Mouse (Mus musculus) C2C12 (cell line): ENCODE results near the gene Trappc3. TPM values are rescaled to one million over a fixed set of nuclear protein-coding genes. Genes with fewer than 3 reads are reported as not detected.

Source experiments
- H3K27me3 ChIP-seq: one replicate; pipeline ENCODE4 v1.6.1; 2011; ENCODE audit not compliant: control insufficient read depth, insufficient read depth, insufficient read length
- H3K36me3 ChIP-seq: one replicate; pipeline ENCODE4 v1.6.1; 2011; ENCODE audit not compliant: control insufficient read depth, insufficient read depth
- H3K4me3 ChIP-seq: one replicate; pipeline ENCODE4 v1.5.1; 2011; ENCODE audit warnings: mild to moderate bottlenecking, control low read depth; ENCODE audit not compliant: poor library complexity, insufficient read depth, severe bottlenecking
- H3K79me2 ChIP-seq: one replicate; pipeline ENCODE4 v1.6.1; 2011; ENCODE audit not compliant: control insufficient read depth, insufficient read depth
- H3K79me3 ChIP-seq: one replicate; pipeline ENCODE4 v1.6.1; 2011; ENCODE audit warnings: low read depth, control low read depth
- H3ac ChIP-seq: one replicate; pipeline ENCODE3; 2011; ENCODE audit warnings: low read depth; ENCODE audit not compliant: control insufficient read depth, insufficient read length
- CEBPB ChIP-seq: IDR thresholded peaks from one replicate; pipeline ENCODE4 v1.6.1; 2011; ENCODE audit warnings: low read depth, mild to moderate bottlenecking, control low read depth, moderate library complexity
- CTCF ChIP-seq: IDR thresholded peaks from one replicate; pipeline ENCODE4 v1.5.1; 2011; ENCODE audit not compliant: control insufficient read depth, insufficient read depth, insufficient read length
- FOSL1 ChIP-seq: IDR thresholded peaks from one replicate; pipeline ENCODE4 v1.8.0; 2011; ENCODE audit warnings: mild to moderate bottlenecking, low read length; ENCODE audit not compliant: poor library complexity, insufficient read depth, severe bottlenecking
- MAX ChIP-seq: IDR thresholded peaks from one replicate; pipeline ENCODE4 v1.6.1; 2011; ENCODE audit warnings: mild to moderate bottlenecking, control low read depth
- MYOD1 ChIP-seq: IDR thresholded peaks from one replicate; pipeline ENCODE4 v1.6.1; 2011; ENCODE audit warnings: low read depth; ENCODE audit not compliant: control insufficient read depth, insufficient read length
- MYOG ChIP-seq: IDR thresholded peaks from one replicate; pipeline ENCODE4 v1.6.1; 2011; ENCODE audit not compliant: control insufficient read depth, insufficient read length; ENCODE audit errors: extremely low read depth
- USF1 ChIP-seq: IDR thresholded peaks from one replicate; pipeline ENCODE4 v1.6.1; 2011; ENCODE audit warnings: low read depth, mild to moderate bottlenecking, control low read depth, moderate library complexity
- polyA plus RNA-seq: library from polyadenylated mRNA; unstranded; fragments of >200 nt; fragmentation: generic; extraction: Trizol; gene quantifications from one replicate; pipeline ENCODE4 v1.2.1, GENCODE M21; 2012; ENCODE audit warnings: missing spikeins

Gene Trappc3
- polyA plus RNA-seq, 1 experiment, result 110 TPM

GRCm38 (mm10) chr4:126275081-126275480 is 13.0 kb downstream of the Trappc3 start:
- peaks cover 15% of the 10 kb centered on the region for H3K79me2 ChIP-seq
- no peak overlapping the region for H3K4me3 ChIP-seq
- H3K36me3 ChIP-seq, result peaks cover 36% of the 10 kb centered on the region
- no peaks in the 10 kb centered on the region for H3K27me3 ChIP-seq
- peaks cover 7% of the 10 kb centered on the region for H3K79me3 ChIP-seq
- TF ChIP-seq FOSL1 (no peak), MAX (no peak), CTCF (no peak), MYOD1 (no peak), CEBPB (no peak)
- H3ac ChIP-seq, result no peak overlapping the region

GRCm38 (mm10) chr4:126275681-126276131 is 13.6 kb downstream of the Trappc3 start:
- no peak for TF ChIP-seq MYOD1
- TF ChIP-seq CTCF, result no peak
- TF ChIP-seq MAX, result no peak
- no peak for TF ChIP-seq CEBPB
- TF ChIP-seq USF1, result no peak
- no peak for TF ChIP-seq FOSL1
- TF ChIP-seq MYOG, result no peak
- H3K79me2 ChIP-seq, result peaks cover 11% of the 10 kb centered on the region
- no peaks in the 10 kb centered on the region for H3K27me3 ChIP-seq
- peaks cover 33% of the 10 kb centered on the region for H3K36me3 ChIP-seq
- no peak overlapping the region for H3K4me3 ChIP-seq
- no peak overlapping the region for H3ac ChIP-seq
- peaks cover 5% of the 10 kb centered on the region for H3K79me3 ChIP-seq

GRCm38 (mm10) chr4:126277906-126278564 is 15.9 kb downstream of the Trappc3 start:
- no peak overlapping the region for H3ac ChIP-seq

GRCm38 (mm10) chr4:126278565-126278915 is 16.4 kb downstream of the Trappc3 start:
- Histone ChIP-seq H3K79me2 (no peaks in the 10 kb centered on the region), H3K27me3 (no peaks in the 10 kb centered on the region), H3K79me3 (no peaks in the 10 kb centered on the region), H3K36me3 (peaks cover 17% of the 10 kb centered on the region), H3ac (no peak overlapping the region), H3K4me3 (no peak overlapping the region)
- TF ChIP-seq MYOD1, result no peak
- TF ChIP-seq CEBPB, result no peak
- TF ChIP-seq MYOG, result no peak
- no peak for TF ChIP-seq FOSL1
- no peak for TF ChIP-seq USF1
- no peak for TF ChIP-seq MAX

More at GRCm38 (mm10) chr4:126277906-126278564, 15.9 kb downstream of the Trappc3 start:
- Histone ChIP-seq H3K79me3 (no peaks in the 10 kb centered on the region), H3K27me3 (no peaks in the 10 kb centered on the region), H3K79me2 (no peaks in the 10 kb centered on the region), H3K4me3 (no peak overlapping the region), H3K36me3 (peaks cover 20% of the 10 kb centered on the region)
- TF ChIP-seq CTCF (peak; percentile 47), MAX (no peak)

GRCm38 (mm10) chr4:126278961-126279360 is 16.8 kb downstream of the Trappc3 start:
- no peaks in the 10 kb centered on the region for H3K79me2 ChIP-seq
- H3K27me3 ChIP-seq, result no peaks in the 10 kb centered on the region
- no peak overlapping the region for H3K4me3 ChIP-seq
- TF ChIP-seq MYOG (no peak), CTCF (no peak), FOSL1 (no peak), MAX (no peak), MYOD1 (no peak), USF1 (no peak), CEBPB (no peak)
- H3ac ChIP-seq, result no peak overlapping the region
- H3K36me3 ChIP-seq, result peaks cover 14% of the 10 kb centered on the region
- H3K79me3 ChIP-seq, result no peaks in the 10 kb centered on the region

GRCm38 (mm10) chr4:126281706-126282105 is 19.6 kb downstream of the Trappc3 start:
- Histone ChIP-seq H3ac (no peak overlapping the region), H3K79me3 (no peaks in the 10 kb centered on the region), H3K79me2 (no peaks in the 10 kb centered on the region), H3K36me3 (no peaks in the 10 kb centered on the region), H3K27me3 (peaks cover 10% of the 10 kb centered on the region), H3K4me3 (no peak overlapping the region)
- TF ChIP-seq CTCF, result no peak
- TF ChIP-seq MAX, result no peak
